Mouse (Mus musculus): ENCODE data around the gene Zfp385b. TPM values are rescaled to one million over a fixed set of nuclear protein-coding genes. Genes with fewer than 3 reads are reported as not detected.

Gene Zfp385b
- polyA plus RNA-seq, 1 experiment from 2014 or later: 14.1 TPM

DNA sequence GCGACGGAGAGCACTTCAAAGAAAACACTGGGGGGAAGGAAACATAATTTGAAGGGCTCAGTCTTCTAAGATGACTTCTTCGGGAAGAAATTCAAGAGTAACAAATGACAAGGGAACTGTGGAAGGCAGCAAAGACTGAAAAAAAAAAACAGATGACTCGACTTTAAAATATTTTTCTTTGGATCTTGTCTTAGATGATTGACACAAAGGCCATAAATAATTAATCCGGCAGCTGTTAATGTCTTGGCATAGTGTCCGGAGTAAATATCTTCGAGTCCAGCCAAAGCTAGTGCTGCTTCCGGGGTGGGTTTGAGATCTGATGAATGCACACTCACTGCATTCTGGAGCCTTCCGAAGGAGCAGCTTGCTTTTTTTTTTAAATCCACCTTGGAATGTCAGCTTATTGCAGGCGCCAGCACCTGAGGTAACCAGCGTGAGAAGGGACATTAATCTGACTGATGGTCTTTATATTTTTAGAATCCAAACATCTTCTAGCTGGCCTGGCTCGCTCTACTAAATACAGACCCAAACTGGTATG, 2.0 kb downstream of the Zfp385b start:
- WGBS: 31% methylated on average over 12 of the region's 12 CpGs
- H3K36me3 ChIP-seq (replicated peaks; ENCODE audit: control insufficient read depth, insufficient read depth): no peaks in the 10 kb centered on the region

GRCm38 (mm10) chr2:77816413-77817314, 2.8 kb downstream of the Zfp385b start:
- peak; percentile 34 for DNase-seq (ENCODE audit: low spot score)
- H3K4me3 ChIP-seq (replicated peaks; ENCODE audit: low read length): peak overlapping the region; percentile 78
- peaks cover 42% of the 10 kb centered on the region for H3K27me3 ChIP-seq (ENCODE audit: control insufficient read depth, insufficient read depth, low read length)
- peak overlapping the region; percentile 99 for H3K4me2 ChIP-seq (replicated peaks)
- no peaks in the 10 kb centered on the region for H3K9me3 ChIP-seq (ENCODE audit: control insufficient read depth, low read length)
- no peaks in the 10 kb centered on the region for H3K36me3 ChIP-seq (replicated peaks; ENCODE audit: control insufficient read depth, insufficient read depth)
- H3K9ac ChIP-seq: peak overlapping the region; percentile 67
- WGBS: under 1% methylated on average over 93 of the region's 116 CpGs
- no peak overlapping the region for H3K27ac ChIP-seq
- H3K4me1 ChIP-seq (replicated peaks; ENCODE audit: control insufficient read depth, insufficient read depth, low read length): peaks cover 8% of the 10 kb centered on the region; the same call in 1 of the 2 replicates
- peak; percentile 88 for ATAC-seq (ENCODE audit: low FRiP score)

More for the DNA sequence above, 2.0 kb downstream of the Zfp385b start:
- peak overlapping the region; percentile 99 for H3K4me2 ChIP-seq (replicated peaks)
- H3K27me3 ChIP-seq (ENCODE audit: control insufficient read depth, insufficient read depth, low read length): peaks cover 42% of the 10 kb centered on the region
- no peak overlapping the region for H3K27ac ChIP-seq
- peak overlapping the region; percentile 78 for H3K4me3 ChIP-seq (replicated peaks; ENCODE audit: low read length)
- DNase-seq (ENCODE audit: low spot score) (no peak), ATAC-seq (ENCODE audit: low FRiP score) (no peak)
- no peaks in the 10 kb centered on the region for H3K9me3 ChIP-seq (ENCODE audit: control insufficient read depth, low read length)
- peak overlapping the region; percentile 67 for H3K9ac ChIP-seq
- peaks cover 8% of the 10 kb centered on the region; the same call in 1 of the 2 replicates for H3K4me1 ChIP-seq (replicated peaks; ENCODE audit: control insufficient read depth, insufficient read depth, low read length)

DNA sequence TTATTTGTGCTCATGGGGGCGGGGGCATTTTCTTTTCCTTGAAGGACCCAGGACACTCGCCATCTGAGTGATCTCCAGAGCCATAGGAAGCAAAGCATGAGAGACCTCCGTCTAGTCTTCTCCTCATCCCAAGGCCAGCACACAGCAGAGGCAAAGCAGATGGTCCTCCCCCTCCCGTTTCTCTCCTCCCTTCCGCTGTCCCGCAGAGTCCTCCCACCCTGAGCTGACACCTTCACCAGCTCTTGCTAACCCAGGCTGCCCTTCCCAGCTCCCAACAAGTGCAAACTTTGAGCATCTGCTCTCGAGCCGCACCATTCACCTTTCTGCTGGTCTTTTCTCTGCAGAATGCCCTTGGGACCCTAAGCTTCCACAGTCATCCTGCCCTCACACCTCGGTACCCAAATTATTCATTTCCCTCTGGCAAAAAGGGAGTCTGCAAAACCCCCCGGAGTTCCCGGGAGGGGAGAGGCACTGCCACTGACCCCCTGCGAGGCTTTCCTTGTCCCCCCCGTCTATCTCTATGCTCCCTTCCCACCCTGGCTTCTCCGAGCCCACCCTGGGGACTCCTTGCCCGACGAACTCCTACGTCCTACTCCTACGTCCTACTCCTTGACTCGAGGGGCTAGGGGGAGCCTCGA, 3.5 kb downstream of the Zfp385b start:
- peak overlapping the region; percentile 78 for H3K4me3 ChIP-seq (replicated peaks; ENCODE audit: low read length)
- DNase-seq (ENCODE audit: low spot score): no peak
- H3K27ac ChIP-seq: no peak overlapping the region
- 8% methylated on average over 20 of the region's 20 CpGs for WGBS
- peaks cover 42% of the 10 kb centered on the region for H3K27me3 ChIP-seq (ENCODE audit: control insufficient read depth, insufficient read depth, low read length)
- H3K36me3 ChIP-seq (replicated peaks; ENCODE audit: control insufficient read depth, insufficient read depth): no peaks in the 10 kb centered on the region
- H3K9me3 ChIP-seq (ENCODE audit: control insufficient read depth, low read length): no peaks in the 10 kb centered on the region
- peak overlapping the region; percentile 99 for H3K4me2 ChIP-seq (replicated peaks)
- no peak for ATAC-seq (ENCODE audit: low FRiP score)
- peaks cover 8% of the 10 kb centered on the region; the same call in 1 of the 2 replicates for H3K4me1 ChIP-seq (replicated peaks; ENCODE audit: control insufficient read depth, insufficient read depth, low read length)
- peak overlapping the region; percentile 67 for H3K9ac ChIP-seq

DNA sequence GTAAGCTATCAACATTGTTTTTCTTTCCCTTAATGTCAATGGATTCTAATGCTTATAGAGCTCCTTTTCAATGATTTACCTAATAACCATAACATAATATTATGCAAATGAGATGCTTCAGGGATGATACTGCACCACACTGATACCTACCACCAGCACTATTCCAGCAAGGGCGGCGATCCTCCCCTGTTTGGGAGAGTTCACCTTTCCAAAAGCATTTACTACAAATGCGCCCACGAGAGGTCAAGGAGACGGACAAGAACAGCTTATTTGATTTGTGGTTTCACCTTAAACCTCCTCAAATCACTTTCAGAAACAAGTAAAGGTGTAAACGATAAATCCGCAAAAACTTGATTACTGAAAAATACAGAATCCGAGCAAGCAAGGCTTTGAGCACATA, 4.5 kb downstream of the Zfp385b start:
- H3K4me3 ChIP-seq (replicated peaks; ENCODE audit: low read length): no peak overlapping the region
- H3K27me3 ChIP-seq (ENCODE audit: control insufficient read depth, insufficient read depth, low read length): peaks cover 42% of the 10 kb centered on the region
- no peaks in the 10 kb centered on the region for H3K9me3 ChIP-seq (ENCODE audit: control insufficient read depth, low read length)
- H3K4me1 ChIP-seq (replicated peaks; ENCODE audit: control insufficient read depth, insufficient read depth, low read length): peaks cover 8% of the 10 kb centered on the region; the same call in 1 of the 2 replicates
- DNase-seq (ENCODE audit: low spot score): no peak
- no peak overlapping the region for H3K9ac ChIP-seq
- no peak overlapping the region for H3K27ac ChIP-seq
- no peaks in the 10 kb centered on the region for H3K36me3 ChIP-seq (replicated peaks; ENCODE audit: control insufficient read depth, insufficient read depth)
- no peak for ATAC-seq (ENCODE audit: low FRiP score)
- WGBS: 88% methylated on average over 8 of the region's 8 CpGs
- H3K4me2 ChIP-seq (replicated peaks): no peak overlapping the region

DNA sequence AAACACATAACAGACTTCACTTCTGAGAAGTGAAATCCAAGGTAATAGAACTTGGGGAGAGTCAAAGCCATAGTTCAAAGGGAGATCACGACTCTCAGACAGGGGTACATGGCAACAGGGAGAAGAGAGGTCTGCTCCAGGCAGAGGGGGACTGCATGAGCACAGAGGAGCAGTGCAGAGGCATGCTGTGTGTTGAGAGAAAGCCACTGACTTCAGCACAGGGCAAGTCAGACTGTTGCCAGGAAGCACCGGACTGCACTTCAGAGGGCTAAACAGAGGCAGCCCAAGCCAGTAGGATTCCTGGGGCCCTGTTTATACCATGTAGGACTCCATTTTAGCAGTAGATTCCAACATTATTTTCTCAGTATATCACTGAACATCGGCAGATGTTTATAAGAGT, 6.4 kb downstream of the Zfp385b start:
- H3K9ac ChIP-seq: no peak overlapping the region
- H3K9me3 ChIP-seq (ENCODE audit: control insufficient read depth, low read length): no peaks in the 10 kb centered on the region
- H3K4me1 ChIP-seq (replicated peaks; ENCODE audit: control insufficient read depth, insufficient read depth, low read length): peaks cover 8% of the 10 kb centered on the region; the same call in 1 of the 2 replicates
- H3K4me2 ChIP-seq (replicated peaks): no peak overlapping the region
- 75% methylated on average over 3 of the region's 3 CpGs for WGBS
- ATAC-seq (ENCODE audit: low FRiP score) (no peak), DNase-seq (ENCODE audit: low spot score) (no peak)
- H3K36me3 ChIP-seq (replicated peaks; ENCODE audit: control insufficient read depth, insufficient read depth): no peaks in the 10 kb centered on the region
- no peak overlapping the region for H3K4me3 ChIP-seq (replicated peaks; ENCODE audit: low read length)
- H3K27me3 ChIP-seq (ENCODE audit: control insufficient read depth, insufficient read depth, low read length): peaks cover 34% of the 10 kb centered on the region
- no peak overlapping the region for H3K27ac ChIP-seq

GRCm38 (mm10) chr2:77810748-77811147, 8.7 kb downstream of the Zfp385b start:
- Histone ChIP-seq H3K27ac (no peak overlapping the region), H3K4me3 (replicated peaks; ENCODE audit: low read length) (no peak overlapping the region), H3K4me1 (replicated peaks; ENCODE audit: control insufficient read depth, insufficient read depth, low read length) (no peaks in the 10 kb centered on the region), H3K9me3 (ENCODE audit: control insufficient read depth, low read length) (no peaks in the 10 kb centered on the region), H3K9ac (no peak overlapping the region), H3K27me3 (ENCODE audit: control insufficient read depth, insufficient read depth, low read length) (peaks cover 18% of the 10 kb centered on the region), H3K36me3 (replicated peaks; ENCODE audit: control insufficient read depth, insufficient read depth) (no peaks in the 10 kb centered on the region), H3K4me2 (replicated peaks) (no peak overlapping the region)
- DNase-seq (ENCODE audit: low spot score): no peak
- WGBS: 94% methylated on average over 5 of the region's 5 CpGs
- no peak for ATAC-seq (ENCODE audit: low FRiP score)

DNA sequence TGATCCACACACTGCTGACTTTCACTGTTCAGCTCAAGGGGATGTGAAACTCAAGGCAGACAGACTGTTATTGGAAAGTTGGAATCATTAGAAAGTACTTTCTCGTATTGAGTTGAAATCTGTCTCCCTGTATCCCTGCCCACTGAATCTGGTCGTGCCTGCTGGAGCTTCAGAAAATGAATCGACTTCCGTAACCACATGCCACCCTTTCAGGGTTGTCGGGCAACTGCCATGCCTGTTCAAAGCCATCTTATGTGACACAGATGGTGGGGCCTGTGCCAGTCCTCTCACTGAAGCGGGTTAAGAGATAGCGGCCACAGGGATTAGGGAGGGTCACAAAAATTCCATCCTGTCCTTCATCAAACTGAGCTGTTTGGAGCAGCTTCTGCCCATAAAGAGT, 14.7 kb downstream of the Zfp385b start:
- Histone ChIP-seq H3K4me2 (replicated peaks) (no peak overlapping the region), H3K36me3 (replicated peaks; ENCODE audit: control insufficient read depth, insufficient read depth) (no peaks in the 10 kb centered on the region), H3K4me3 (replicated peaks; ENCODE audit: low read length) (no peak overlapping the region), H3K27ac (no peak overlapping the region), H3K27me3 (ENCODE audit: control insufficient read depth, insufficient read depth, low read length) (no peaks in the 10 kb centered on the region), H3K9me3 (ENCODE audit: control insufficient read depth, low read length) (no peaks in the 10 kb centered on the region), H3K9ac (no peak overlapping the region), H3K4me1 (replicated peaks; ENCODE audit: control insufficient read depth, insufficient read depth, low read length) (no peaks in the 10 kb centered on the region)
- DNase-seq (ENCODE audit: low spot score) (no peak), ATAC-seq (ENCODE audit: low FRiP score) (no peak)
- WGBS: 79% methylated on average over 7 of the region's 7 CpGs

GRCm38 (mm10) chr2:77802291-77802690, 17.1 kb downstream of the Zfp385b start:
- no peak overlapping the region for H3K27ac ChIP-seq
- no peak overlapping the region for H3K4me2 ChIP-seq (replicated peaks)
- WGBS: 96% methylated on average over 3 of the region's 3 CpGs
- H3K9me3 ChIP-seq (ENCODE audit: control insufficient read depth, low read length): no peaks in the 10 kb centered on the region
- H3K4me1 ChIP-seq (replicated peaks; ENCODE audit: control insufficient read depth, insufficient read depth, low read length): no peaks in the 10 kb centered on the region
- no peaks in the 10 kb centered on the region for H3K36me3 ChIP-seq (replicated peaks; ENCODE audit: control insufficient read depth, insufficient read depth)
- no peaks in the 10 kb centered on the region for H3K27me3 ChIP-seq (ENCODE audit: control insufficient read depth, insufficient read depth, low read length)
- ATAC-seq (ENCODE audit: low FRiP score) (no peak), DNase-seq (ENCODE audit: low spot score) (no peak)
- no peak overlapping the region for H3K9ac ChIP-seq
- no peak overlapping the region for H3K4me3 ChIP-seq (replicated peaks; ENCODE audit: low read length)

DNA sequence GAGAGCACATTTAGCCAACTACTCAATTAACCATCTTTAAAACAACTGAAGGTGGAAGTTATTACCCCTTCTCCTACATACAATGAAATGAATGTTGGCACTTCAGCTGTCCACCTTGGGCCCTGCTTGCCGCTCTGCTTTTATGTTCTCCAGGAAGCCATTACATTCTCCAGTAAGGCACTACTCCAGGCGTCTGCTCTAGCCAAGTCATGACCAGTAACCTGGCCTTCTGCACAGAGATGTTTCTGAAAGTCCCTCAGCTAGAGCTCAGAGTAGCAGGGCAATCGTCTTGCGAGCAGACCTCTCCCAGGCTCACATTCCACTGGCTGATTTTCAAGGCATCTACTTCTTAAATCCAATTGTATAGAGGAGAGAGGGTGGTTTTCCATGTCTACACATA, 18.0 kb downstream of the Zfp385b start:
- no peaks in the 10 kb centered on the region for H3K9me3 ChIP-seq (ENCODE audit: control insufficient read depth, low read length)
- no peak overlapping the region for H3K27ac ChIP-seq
- H3K4me1 ChIP-seq (replicated peaks; ENCODE audit: control insufficient read depth, insufficient read depth, low read length): no peaks in the 10 kb centered on the region
- H3K4me3 ChIP-seq (replicated peaks; ENCODE audit: low read length): no peak overlapping the region
- 93% methylated on average over 4 of the region's 4 CpGs for WGBS
- H3K4me2 ChIP-seq (replicated peaks): no peak overlapping the region
- no peak for ATAC-seq (ENCODE audit: low FRiP score)
- H3K9ac ChIP-seq: no peak overlapping the region
- no peaks in the 10 kb centered on the region for H3K36me3 ChIP-seq (replicated peaks; ENCODE audit: control insufficient read depth, insufficient read depth)
- H3K27me3 ChIP-seq (ENCODE audit: control insufficient read depth, insufficient read depth, low read length): no peaks in the 10 kb centered on the region
- DNase-seq (ENCODE audit: low spot score): no peak
